Mouse (Mus musculus) spleen, adult 12 weeks (tissue): ENCODE data around the gene Tmem44.

Experiments used
- DNase-seq: peaks from one replicate; pipeline ENCODE4 v3.0.0; 2022; ENCODE audit warnings: low spot score

The Tmem44 gene

GRCm38 (mm10) chr16:30552621-30553338 is 2.1 kb upstream of the Tmem44 start:
- DNase-seq = no peak

- DNase-seq = peak; percentile 68
Measured at GRCm38 (mm10) chr16:30549966-30550747, 485 bp downstream of the Tmem44 start.

GRCm38 (mm10) chr16:30549516-30549915 is 1.1 kb downstream of the Tmem44 start:
- DNase-seq = no peak

- DNase-seq = no peak
Measured at GRCm38 (mm10) chr16:30548291-30548690, 2.4 kb downstream of the Tmem44 start.

GRCm38 (mm10) chr16:30544693-30545092 is 5.9 kb downstream of the Tmem44 start:
- no peak for DNase-seq

GRCm38 (mm10) chr16:30543386-30543785 is 7.3 kb downstream of the Tmem44 start:
- no peak for DNase-seq

GRCm38 (mm10) chr16:30542826-30543225 is 7.8 kb downstream of the Tmem44 start:
- DNase-seq = no peak

GRCm38 (mm10) chr16:30540107-30541001 is 10.3 kb downstream of the Tmem44 start:
- no peak for DNase-seq

- peak; percentile 29 for DNase-seq
Measured at GRCm38 (mm10) chr16:30539433-30539832, 11.2 kb downstream of the Tmem44 start.

GRCm38 (mm10) chr16:30535075-30535474 is 15.6 kb downstream of the Tmem44 start:
- DNase-seq = no peak

GRCm38 (mm10) chr16:30533592-30533991 is 17.1 kb downstream of the Tmem44 start:
- DNase-seq = no peak

- DNase-seq = no peak
Measured at GRCm38 (mm10) chr16:30532929-30533328, 17.7 kb downstream of the Tmem44 start.

- no peak for DNase-seq
Measured at GRCm38 (mm10) chr16:30531761-30532406, 18.8 kb downstream of the Tmem44 start.

- no peak for DNase-seq
Measured at GRCm38 (mm10) chr16:30530815-30531214, 19.8 kb downstream of the Tmem44 start.

GRCm38 (mm10) chr16:30528386-30528785 is 22.3 kb downstream of the Tmem44 start:
- no peak for DNase-seq

GRCm38 (mm10) chr16:30527889-30528288 is 22.8 kb downstream of the Tmem44 start:
- DNase-seq = no peak

- no peak for DNase-seq
Measured at GRCm38 (mm10) chr16:30525756-30526155, 24.9 kb downstream of the Tmem44 start.

- no peak for DNase-seq
Measured at GRCm38 (mm10) chr16:30524481-30524880, 26.2 kb downstream of the Tmem44 start.

- no peak for DNase-seq
Measured at GRCm38 (mm10) chr16:30522253-30522940, 28.2 kb downstream of the Tmem44 start.

- no peak for DNase-seq
Measured at GRCm38 (mm10) chr16:30521147-30521546, 29.5 kb downstream of the Tmem44 start.

GRCm38 (mm10) chr16:30520361-30520823 is 30.2 kb downstream of the Tmem44 start:
- peak; percentile 62 for DNase-seq
